Mouse (Mus musculus) ES-Bruce4 (cell line): ENCODE results near the gene Plppr5. TPM values are rescaled to one million over a fixed set of nuclear protein-coding genes. Genes with fewer than 3 reads are reported as not detected.

Experiments used
- H3K27ac ChIP-seq: 2 replicates; pipeline ENCODE4 v1.5.1; 2012; ENCODE audit warnings: low read length, inconsistent platforms; ENCODE audit not compliant: insufficient read depth
- H3K27me3 ChIP-seq: 2 replicates; pipeline ENCODE4 v1.6.1; 2012; ENCODE audit warnings: mild to moderate bottlenecking, low read length, inconsistent platforms; ENCODE audit not compliant: control insufficient read depth, poor library complexity, insufficient read depth, severe bottlenecking
- H3K36me3 ChIP-seq: 2 replicates; pipeline ENCODE4 v1.6.1; 2012; ENCODE audit warnings: inconsistent platforms, mild to moderate bottlenecking, low read length, moderate library complexity; ENCODE audit not compliant: control insufficient read depth, poor library complexity, insufficient read depth, severe bottlenecking
- H3K4me1 ChIP-seq: one replicate; pipeline ENCODE4 v1.8.1; 2011; ENCODE audit warnings: low read length; ENCODE audit not compliant: control insufficient read depth, insufficient read depth
- H3K4me3 ChIP-seq: 2 replicates; pipeline ENCODE4 v1.5.1; 2011; ENCODE audit warnings: low read depth, mild to moderate bottlenecking, low read length
- H3K9ac ChIP-seq: 2 replicates; pipeline ENCODE4 v1.6.1; 2012; ENCODE audit warnings: low read depth, mild to moderate bottlenecking, inconsistent platforms; ENCODE audit not compliant: poor library complexity, severe bottlenecking
- H3K9me3 ChIP-seq: replicated peaks from 2 replicates; pipeline ENCODE4 v1.6.1; 2012; ENCODE audit warnings: mild to moderate bottlenecking, low read length, inconsistent platforms; ENCODE audit not compliant: control insufficient read depth, poor library complexity, insufficient read depth, severe bottlenecking
- CTCF ChIP-seq: IDR thresholded peaks from one replicate; pipeline ENCODE4 v1.8.1; 2011; ENCODE audit warnings: low read depth, low read length
- EP300 ChIP-seq: IDR thresholded peaks from 2 replicates; pipeline ENCODE4 v1.6.1; 2011; ENCODE audit warnings: low read depth, low read length; ENCODE audit not compliant: insufficient read depth
- POLR2A ChIP-seq: IDR thresholded peaks from one replicate; pipeline ENCODE4 v1.8.1; 2011; ENCODE audit warnings: low read length; ENCODE audit not compliant: insufficient read depth
- polyA plus RNA-seq: library from polyadenylated mRNA; stranded (reverse); fragments of >200 nt; gene quantifications from 2 replicates; pipeline ENCODE4 v1.2.4, GENCODE M21; 2011; ENCODE audit warnings: low read depth; ENCODE audit not compliant: missing spikeins, insufficient read depth, insufficient read length

Gene Plppr5
- polyA plus RNA-seq, 1 experiment, result not detected

DNA sequence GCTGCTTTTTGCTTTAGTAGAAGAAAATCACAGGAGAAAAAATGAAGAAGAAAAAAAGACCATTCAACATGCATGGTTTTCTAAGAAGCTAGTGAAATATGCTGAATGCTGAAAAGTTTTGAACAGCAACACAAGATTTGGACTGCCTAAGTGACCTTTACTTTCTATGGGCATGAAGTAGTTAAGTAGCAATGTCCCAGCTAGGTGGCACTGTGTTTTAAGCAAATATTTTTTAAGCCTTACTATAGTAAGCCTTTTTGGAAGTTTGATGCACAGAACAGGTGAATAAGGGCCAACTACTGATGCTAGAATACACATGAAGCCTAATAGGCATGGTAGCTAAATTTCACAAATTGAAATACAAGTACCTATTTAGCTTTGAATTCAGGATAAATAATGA is 134.2 kb downstream of the Plppr5 start:
- Histone ChIP-seq H3K9ac (no peak overlapping the region), H3K36me3 (no peaks in the 10 kb centered on the region), H3K27me3 (no peaks in the 10 kb centered on the region), H3K9me3 (no peaks in the 10 kb centered on the region), H3K27ac (no peak overlapping the region), H3K4me1 (no peaks in the 10 kb centered on the region), H3K4me3 (no peak overlapping the region)
- no peak for TF ChIP-seq EP300
- no peak for TF ChIP-seq CTCF
- TF ChIP-seq POLR2A, result no peak

DNA sequence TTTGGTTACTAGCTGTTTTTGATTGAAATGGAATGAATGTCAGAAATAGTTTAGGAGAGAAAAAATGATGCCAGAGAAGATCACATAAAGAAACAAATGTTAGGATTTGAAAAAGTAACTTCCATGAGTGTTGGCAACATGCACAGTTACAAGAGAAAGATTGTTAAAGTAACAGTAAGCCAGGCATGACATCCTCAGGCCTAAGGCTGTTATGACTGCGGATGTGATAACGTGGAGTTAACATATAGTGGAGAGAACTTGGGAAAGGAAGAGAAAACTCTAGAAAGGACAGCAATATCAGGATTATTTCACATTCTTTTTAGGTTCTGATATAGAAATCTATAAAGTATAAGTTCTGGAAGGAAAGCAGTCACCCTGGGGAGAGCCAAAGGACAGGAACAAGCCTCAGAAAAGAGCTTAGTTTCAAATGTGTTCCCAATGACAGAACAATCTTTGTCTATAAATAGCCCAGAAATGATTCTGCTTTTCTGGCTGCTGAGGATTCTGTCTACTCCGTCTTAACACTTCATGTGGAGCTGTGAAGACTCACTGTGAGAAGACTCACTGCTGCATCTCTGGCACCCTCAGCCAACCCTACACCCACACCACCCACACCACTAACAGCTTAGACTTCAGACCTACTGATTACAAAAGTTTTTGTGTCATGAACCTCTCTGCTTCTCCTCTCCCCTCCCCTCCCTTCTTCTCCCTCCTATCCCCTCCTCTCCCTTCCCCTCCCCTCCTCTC is 142.1 kb downstream of the Plppr5 start:
- no peaks in the 10 kb centered on the region for H3K9me3 ChIP-seq
- H3K4me1 ChIP-seq, result no peaks in the 10 kb centered on the region
- no peak overlapping the region for H3K9ac ChIP-seq
- H3K27me3 ChIP-seq, result no peaks in the 10 kb centered on the region
- TF ChIP-seq POLR2A, result no peak
- no peak for TF ChIP-seq CTCF
- TF ChIP-seq EP300, result no peak
- H3K4me3 ChIP-seq, result no peak overlapping the region
- no peaks in the 10 kb centered on the region for H3K36me3 ChIP-seq
- H3K27ac ChIP-seq, result no peak overlapping the region

DNA sequence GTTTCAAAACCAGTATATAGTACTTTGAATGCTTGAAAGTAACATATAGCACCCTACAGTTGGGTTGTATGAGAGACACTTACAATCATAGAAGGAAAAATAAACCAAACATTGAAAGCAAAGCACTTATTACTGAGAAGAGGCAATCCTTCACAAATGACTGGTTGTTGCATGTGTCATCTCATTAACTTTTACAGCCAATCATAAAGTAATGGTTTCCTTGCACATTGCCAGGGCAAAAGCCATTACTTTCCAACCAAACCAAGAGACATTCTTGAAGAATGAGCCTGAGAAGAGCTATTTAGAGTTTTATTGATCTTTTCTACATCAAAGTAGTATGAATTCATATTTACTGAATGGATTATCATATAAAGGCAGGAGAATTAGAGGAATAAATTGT is 148.8 kb downstream of the Plppr5 start:
- H3K27me3 ChIP-seq, result no peaks in the 10 kb centered on the region
- H3K9me3 ChIP-seq, result no peaks in the 10 kb centered on the region
- H3K27ac ChIP-seq, result no peak overlapping the region
- H3K4me3 ChIP-seq, result no peak overlapping the region
- no peaks in the 10 kb centered on the region for H3K36me3 ChIP-seq
- no peaks in the 10 kb centered on the region for H3K4me1 ChIP-seq
- H3K9ac ChIP-seq, result no peak overlapping the region
- TF ChIP-seq CTCF, result no peak
- TF ChIP-seq POLR2A, result no peak

DNA sequence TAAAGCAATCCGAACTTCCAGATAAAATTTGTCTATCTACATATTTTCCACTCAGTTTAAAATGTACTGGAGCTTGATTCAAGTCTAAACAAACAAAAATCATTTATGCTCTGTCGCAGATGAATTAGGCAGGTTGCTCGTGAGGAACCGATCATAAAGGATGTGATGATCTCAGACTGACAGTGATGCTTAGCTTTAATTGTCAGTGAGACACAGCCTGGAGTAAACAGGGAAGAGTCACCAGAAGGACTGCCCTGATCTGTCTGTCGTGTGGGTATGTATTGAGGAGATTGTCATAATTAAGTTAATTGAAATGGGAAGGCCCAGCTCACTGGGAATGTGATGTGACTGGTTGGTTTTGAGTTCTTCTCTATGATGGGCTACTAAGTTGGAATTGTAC is 149.9 kb downstream of the Plppr5 start:
- no peak for TF ChIP-seq POLR2A
- TF ChIP-seq EP300, result no peak
- no peak for TF ChIP-seq CTCF
- H3K4me1 ChIP-seq, result no peaks in the 10 kb centered on the region
- no peaks in the 10 kb centered on the region for H3K27me3 ChIP-seq
- no peaks in the 10 kb centered on the region for H3K36me3 ChIP-seq
- H3K27ac ChIP-seq, result no peak overlapping the region
- H3K4me3 ChIP-seq, result no peak overlapping the region
- no peak overlapping the region for H3K9ac ChIP-seq
- no peaks in the 10 kb centered on the region for H3K9me3 ChIP-seq

DNA sequence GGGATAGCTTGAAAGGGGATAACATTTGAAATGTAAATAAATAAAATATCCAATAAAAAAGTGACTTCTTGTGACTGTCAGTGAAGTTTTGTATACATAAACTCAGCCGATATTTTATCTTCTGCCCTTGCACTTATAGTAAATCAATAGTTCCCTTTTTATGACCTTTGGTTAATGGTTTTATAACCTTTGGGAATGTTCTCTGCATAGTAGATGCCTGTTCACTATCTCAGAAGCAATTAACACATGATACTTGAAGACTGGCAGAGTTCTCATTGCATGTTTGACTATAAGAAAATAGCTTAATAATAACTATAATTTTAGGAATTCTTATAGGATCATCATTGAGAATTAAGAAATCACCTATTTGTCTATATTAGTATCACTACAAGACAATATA is 150.9 kb downstream of the Plppr5 start:
- H3K9ac ChIP-seq, result no peak overlapping the region
- H3K4me3 ChIP-seq, result no peak overlapping the region
- no peak overlapping the region for H3K27ac ChIP-seq
- H3K27me3 ChIP-seq, result no peaks in the 10 kb centered on the region
- TF ChIP-seq POLR2A, result no peak
- no peak for TF ChIP-seq EP300
- TF ChIP-seq CTCF, result no peak
- H3K9me3 ChIP-seq, result no peaks in the 10 kb centered on the region
- no peaks in the 10 kb centered on the region for H3K4me1 ChIP-seq
- no peaks in the 10 kb centered on the region for H3K36me3 ChIP-seq

DNA sequence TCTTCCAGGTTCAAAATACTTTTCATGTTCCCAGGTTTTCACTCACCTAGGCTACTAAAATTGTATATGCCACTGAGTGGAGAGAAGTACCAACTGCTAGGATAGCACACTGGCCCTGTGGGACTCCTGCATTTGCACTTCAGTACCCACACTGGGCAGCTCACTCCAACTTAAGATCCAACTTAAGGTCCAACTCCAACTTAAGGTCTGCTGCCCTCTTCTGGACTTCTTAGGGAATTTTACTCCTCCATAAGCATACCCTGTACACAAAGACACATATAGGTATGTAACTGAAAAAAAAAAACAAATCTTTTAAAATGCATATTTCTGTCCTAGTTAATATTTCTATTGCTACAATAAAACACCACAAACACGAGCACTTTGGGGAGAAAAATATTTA is 153.5 kb downstream of the Plppr5 start:
- Histone ChIP-seq H3K27ac (no peak overlapping the region), H3K9ac (no peak overlapping the region), H3K4me1 (no peaks in the 10 kb centered on the region), H3K4me3 (no peak overlapping the region), H3K36me3 (no peaks in the 10 kb centered on the region), H3K9me3 (no peaks in the 10 kb centered on the region), H3K27me3 (no peaks in the 10 kb centered on the region)
- TF ChIP-seq EP300 (no peak), POLR2A (no peak), CTCF (no peak)
